18 mouse cellular contexts compared by ENCODE assay signal in genomic region chr16:92037891-92038607, GRCm38 (mm10). TPM values are rescaled to one million over a fixed set of nuclear protein-coding genes. Genes with fewer than 3 reads are reported as not detected.
A peak's percentile ranks its signal among the peaks of the same experiment; 100 is the strongest.
DNase-seq lines count a peak whose midpoint lies in the region; ATAC-seq and TF ChIP-seq lines count a peak whose summit lies in the region.
"Had no signal": no experiment of that assay in that cellular context is flagged by ENCODE, and none has a peak within 500 bp of the region (broad histone marks: within the 10 kb centered on the region; RNA-seq: fewer than 3 reads in every experiment).

No protein-coding gene starts in this region.

- in situ Hi-C loops in CH12.LX (cut with MboI; ENCODE audit: low pct_ligation_motif_present, low pct_unique_long_range_greater_than_20kb, low sequenced_read_pairs), result no loop called here

- WGBS in heart, postnatal 0 days, result 79% methylated on average over 21 of the region's 21 CpGs
- WGBS in kidney, embryonic 15.5 days, result 77% methylated on average over 21 of the region's 21 CpGs
- WGBS in embryonic facial prominence, embryonic 10.5 days, result 87% methylated on average over 21 of the region's 21 CpGs
- 88% methylated on average over 21 of the region's 21 CpGs for whole genome bisulfite sequencing in neural tube, embryonic 15.5 days
- 70% methylated on average over 21 of the region's 21 CpGs for WGBS in intestine, embryonic 15.5 days

- no peaks in the 10 kb centered on the region for H3K79me2 ChIP-seq in CH12.LX (replicated peaks; ENCODE audit: control insufficient read depth, extremely low read depth, insufficient read depth, poor library complexity, severe bottlenecking)

- TF ChIP-seq CTCF in heart, postnatal 0 days (IDR thresholded peaks at IDR 0.05; ENCODE audit: low read depth), result no peak
- TF ChIP-seq CTCF in CH12.LX (conservative IDR thresholded peaks at IDR 0.05 in 1 of 2, IDR thresholded peaks at IDR 0.05 in 1 of 2; ENCODE audit: low read depth in 2 of 2, low read length in 2 of 2), result no peak

- DNase-seq in heart, postnatal 0 days (ENCODE audit: low spot score), result no peak
- no peak for DNase-seq in heart, postnatal 4 days
- peak; percentile 69 for DNase-seq in CH12.LX (ENCODE audit: extremely low read depth)
- DNase-seq in thymus, adult 18-20 months, result peak; percentile 32 to 61
- no peak for DNase-seq in embryonic facial prominence, embryonic 10.5 days (ENCODE audit: low spot score)
- DNase-seq: adrenal gland, postnatal 10 days; heart, adult 2 months; heart, postnatal 14 days; lung, postnatal 10 days; retina, postnatal 1 day had no signal

- no peak for TF ChIP-seq EP300 in heart, postnatal 0 days (IDR thresholded peaks at IDR 0.05; ENCODE audit: low read depth)
- TF ChIP-seq EP300 in CH12.LX (IDR thresholded peaks at IDR 0.05; ENCODE audit: low read length), result no peak

- no peak for TF ChIP-seq RAD21 in CH12.LX (IDR thresholded peaks at IDR 0.05; ENCODE audit: low read depth, low read length)

- TF ChIP-seq POLR2A in CH12.LX (IDR thresholded peaks at IDR 0.05; ENCODE audit: low read depth, low read length), result no peak

- 0 out of 2 replicates have a peak, but pooled peaks cover 3% of the 10 kb centered on the region for H3K27me3 ChIP-seq in heart, postnatal 0 days (ENCODE audit: control insufficient read depth, insufficient read depth, low read length)
- H3K27me3 ChIP-seq in CH12.LX (replicated peaks), result no peaks in the 10 kb centered on the region
- H3K27me3 ChIP-seq in kidney, embryonic 15.5 days, result no peaks in the 10 kb centered on the region
- no peaks in the 10 kb centered on the region for H3K27me3 ChIP-seq in embryonic facial prominence, embryonic 10.5 days (replicated peaks; ENCODE audit: low read depth, poor library complexity, severe bottlenecking)
- H3K27me3 ChIP-seq in neural tube, embryonic 15.5 days (replicated peaks), result no peaks in the 10 kb centered on the region
- no peaks in the 10 kb centered on the region for H3K27me3 ChIP-seq in intestine, embryonic 15.5 days (replicated peaks)
- H3K27me3 ChIP-seq: forebrain, embryonic 13.5 days; midbrain, embryonic 15.5 days had no signal

- no peak overlapping the region for H3K4me3 ChIP-seq in heart, postnatal 0 days (ENCODE audit: low read depth, low read length)
- H3K4me3 ChIP-seq in CH12.LX (replicated peaks in 1 of 3; ENCODE audit: low read depth in 2 of 3, low read length in 2 of 3, poor library complexity in 1 of 3), result peak overlapping the region in 1 of 3 experiments; percentile 5
- H3K4me3 ChIP-seq in kidney, embryonic 15.5 days (replicated peaks), result no peak overlapping the region
- no peak overlapping the region for H3K4me3 ChIP-seq in embryonic facial prominence, embryonic 10.5 days
- no peak overlapping the region for H3K4me3 ChIP-seq in neural tube, embryonic 15.5 days (replicated peaks)
- H3K4me3 ChIP-seq in intestine, embryonic 15.5 days (replicated peaks), result no peak overlapping the region
- H3K4me3 ChIP-seq: forebrain, embryonic 13.5 days; heart, adult 2 months; midbrain, embryonic 15.5 days had no signal

- H3K4me1 ChIP-seq in heart, postnatal 0 days (ENCODE audit: control insufficient read depth, insufficient read depth), result no peaks in the 10 kb centered on the region
- H3K4me1 ChIP-seq in CH12.LX (ENCODE audit: control insufficient read depth in 1 of 2, insufficient read depth in 2 of 2), result peaks cover 7 to 22% of the 10 kb centered on the region in 2 experiments
- H3K4me1 ChIP-seq in kidney, embryonic 15.5 days, result no peaks in the 10 kb centered on the region
- H3K4me1 ChIP-seq in embryonic facial prominence, embryonic 10.5 days, result peaks cover 5% of the 10 kb centered on the region; the same call in 1 of the 2 replicates
- H3K4me1 ChIP-seq in neural tube, embryonic 15.5 days, result no peaks in the 10 kb centered on the region
- no peaks in the 10 kb centered on the region for H3K4me1 ChIP-seq in intestine, embryonic 15.5 days (replicated peaks)
- H3K4me1 ChIP-seq: forebrain, embryonic 13.5 days; midbrain, embryonic 15.5 days had no signal

- H3K9me3 ChIP-seq in heart, postnatal 0 days (replicated peaks; ENCODE audit: control insufficient read depth, low read length), result no peaks in the 10 kb centered on the region
- H3K9me3 ChIP-seq in CH12.LX (replicated peaks; ENCODE audit: low read length), result peaks cover 7% of the 10 kb centered on the region
- H3K9me3 ChIP-seq in kidney, embryonic 15.5 days (replicated peaks), result no peaks in the 10 kb centered on the region
- no peaks in the 10 kb centered on the region for H3K9me3 ChIP-seq in embryonic facial prominence, embryonic 10.5 days
- no peaks in the 10 kb centered on the region for H3K9me3 ChIP-seq in neural tube, embryonic 15.5 days (replicated peaks)
- H3K9me3 ChIP-seq in intestine, embryonic 15.5 days, result no peaks in the 10 kb centered on the region
- H3K9me3 ChIP-seq: forebrain, embryonic 13.5 days; midbrain, embryonic 15.5 days had no signal

- no peak overlapping the region for H3K9ac ChIP-seq in heart, postnatal 0 days (replicated peaks; ENCODE audit: low read depth, low read length)
- H3K9ac ChIP-seq in CH12.LX (ENCODE audit: insufficient read depth, low read depth), result no peak overlapping the region
- H3K9ac ChIP-seq in kidney, embryonic 15.5 days, result no peak overlapping the region
- no peak overlapping the region for H3K9ac ChIP-seq in neural tube, embryonic 15.5 days (replicated peaks)
- H3K9ac ChIP-seq in intestine, embryonic 15.5 days, result no peak overlapping the region
- H3K9ac ChIP-seq: forebrain, embryonic 13.5 days; midbrain, embryonic 15.5 days had no signal

- ATAC-seq in heart, postnatal 0 days (ENCODE audit: insufficient read depth, low read depth), result no peak
- 0 out of 2 replicates have a peak, but pooled peaks have one; percentile 40 for ATAC-seq in kidney, embryonic 15.5 days (replicated peaks; ENCODE audit: low FRiP score)
- ATAC-seq in neural tube, embryonic 15.5 days (ENCODE audit: low FRiP score), result no peak
- ATAC-seq in intestine, embryonic 15.5 days, result no peak
- ATAC-seq: forebrain, embryonic 13.5 days; midbrain, embryonic 15.5 days had no signal

- peak overlapping the region; percentile 15; the same call in 1 of the 2 replicates for H3K27ac ChIP-seq in heart, postnatal 0 days (ENCODE audit: low read depth)
- no peak overlapping the region for H3K27ac ChIP-seq in CH12.LX (ENCODE audit: insufficient read depth, low read depth)
- H3K27ac ChIP-seq in kidney, embryonic 15.5 days, result no peak overlapping the region
- H3K27ac ChIP-seq in embryonic facial prominence, embryonic 10.5 days (replicated peaks), result no peak overlapping the region
- H3K27ac ChIP-seq in neural tube, embryonic 15.5 days (replicated peaks), result no peak overlapping the region
- no peak overlapping the region for H3K27ac ChIP-seq in intestine, embryonic 15.5 days
- H3K27ac ChIP-seq: forebrain, embryonic 13.5 days; heart, adult 2 months; midbrain, embryonic 15.5 days had no signal

- no peak overlapping the region for H3K4me2 ChIP-seq in heart, postnatal 0 days (ENCODE audit: low read depth, low read length)
- H3K4me2 ChIP-seq in CH12.LX (ENCODE audit: insufficient read depth, low read depth, poor library complexity, severe bottlenecking), result no peak overlapping the region
- H3K4me2 ChIP-seq in kidney, embryonic 15.5 days, result no peak overlapping the region
- H3K4me2 ChIP-seq in neural tube, embryonic 15.5 days, result no peak overlapping the region
- H3K4me2 ChIP-seq in intestine, embryonic 15.5 days (replicated peaks), result no peak overlapping the region
- H3K4me2 ChIP-seq: forebrain, embryonic 13.5 days; midbrain, embryonic 15.5 days had no signal

- dilution Hi-C loops in CH12.LX (cut with MboI; ENCODE audit: extremely low pct_ligation_motif_present, extremely low pct_unique_long_range_greater_than_20kb, low sequenced_read_pairs), result no loop called here

- no peaks in the 10 kb centered on the region for H3K36me3 ChIP-seq in heart, postnatal 0 days (replicated peaks; ENCODE audit: control insufficient read depth, insufficient read depth, low read length)
- H3K36me3 ChIP-seq in CH12.LX (replicated peaks in 1 of 2; ENCODE audit: control insufficient read depth in 1 of 2, insufficient read depth in 1 of 2, low read length in 1 of 2), result no peaks in the 10 kb centered on the region
- H3K36me3 ChIP-seq in kidney, embryonic 15.5 days, result no peaks in the 10 kb centered on the region
- no peaks in the 10 kb centered on the region for H3K36me3 ChIP-seq in embryonic facial prominence, embryonic 10.5 days (replicated peaks)
- no peaks in the 10 kb centered on the region for H3K36me3 ChIP-seq in neural tube, embryonic 15.5 days
- H3K36me3 ChIP-seq in intestine, embryonic 15.5 days, result no peaks in the 10 kb centered on the region
- H3K36me3 ChIP-seq: midbrain, embryonic 15.5 days had no signal

RNA-seq across cellular contexts. Expression of gene Mrps6, which starts 20.0 kb away (rescaled TPM):
- 17.7 and 43.7 TPM in 2 replicates for total RNA-seq in heart, postnatal 0 days (2014; rRNA removed; ENCODE audit: low replicate concordance)
- 115 and 121 TPM in 2 replicates for polyA plus RNA-seq in heart, postnatal 0 days (2015; fragmentation: Nextera tagmentation; extraction: Ambion mirVana)
- 10 to 100 TPM; 53.8 to 54.7 TPM for total RNA-seq in heart, postnatal 4 days (2021)
- 28.4 and 35.9 TPM in 2 replicates for total RNA-seq in CH12.LX (2012; rRNA removed)
- 39.7 and 43.0 TPM in 2 replicates for total RNA-seq in CH12.LX (2014; rRNA removed)
- polyA plus RNA-seq in CH12.LX (2012; ENCODE audit: insufficient read length, low read depth), result 93.4 and 110 TPM in 2 replicates
- 151 and 166 TPM in 2 replicates for polyA plus RNA-seq in kidney, embryonic 15.5 days (2015; fragmentation: Nextera tagmentation; extraction: Ambion mirVana)
- 127 and 129 TPM in 2 replicates for polyA plus RNA-seq in embryonic facial prominence, embryonic 10.5 days (2016; fragmentation: Nextera tagmentation; extraction: Ambion mirVana)
- 169 and 180 TPM in 2 replicates for polyA plus RNA-seq in neural tube, embryonic 15.5 days (2015; fragmentation: Nextera tagmentation; extraction: Ambion mirVana)
- 105 and 107 TPM in 2 replicates for polyA plus RNA-seq in intestine, embryonic 15.5 days (2015; fragmentation: Nextera tagmentation; extraction: Ambion mirVana)

RNA-seq across cellular contexts. Expression of gene Gm49711, which starts 20.1 kb away (rescaled TPM):
- total RNA-seq in heart, postnatal 0 days (2014; rRNA removed; ENCODE audit: low replicate concordance), result not detected in 2 replicates
- 0.20 TPM in 1 of 2 replicates, not detected in the other for polyA plus RNA-seq in heart, postnatal 0 days (2015; fragmentation: Nextera tagmentation; extraction: Ambion mirVana)
- total RNA-seq in heart, postnatal 4 days (2021), result not detected
- not detected in 2 replicates for total RNA-seq in CH12.LX (2012; rRNA removed)
- total RNA-seq in CH12.LX (2014; rRNA removed), result not detected in 2 replicates
- polyA plus RNA-seq in CH12.LX (2012; ENCODE audit: insufficient read length, low read depth), result not detected in 2 replicates
- polyA plus RNA-seq in kidney, embryonic 15.5 days (2015; fragmentation: Nextera tagmentation; extraction: Ambion mirVana), result 0.29 TPM in 1 of 2 replicates, not detected in the other
- 0.28 TPM in 1 of 2 replicates, not detected in the other for polyA plus RNA-seq in embryonic facial prominence, embryonic 10.5 days (2016; fragmentation: Nextera tagmentation; extraction: Ambion mirVana)
- polyA plus RNA-seq in neural tube, embryonic 15.5 days (2015; fragmentation: Nextera tagmentation; extraction: Ambion mirVana), result 0.55 and 0.60 TPM in 2 replicates
- not detected in 2 replicates for polyA plus RNA-seq in intestine, embryonic 15.5 days (2015; fragmentation: Nextera tagmentation; extraction: Ambion mirVana)
- total RNA-seq: adrenal gland, postnatal 10 days; heart, adult 2 months; heart, postnatal 14 days; left cerebral cortex, postnatal 25 days; liver, adult 2 months had no signal
- polyA plus RNA-seq: heart, adult 2 months; liver, adult 2 months; neural tube, embryonic 11.5 days had no signal

RNA-seq across cellular contexts. Expression of gene Slc5a3, which starts 20.1 kb away (rescaled TPM):
- 4.2 and 13.9 TPM in 2 replicates for total RNA-seq in heart, postnatal 0 days (2014; rRNA removed; ENCODE audit: low replicate concordance)
- 1.5 TPM in 2 replicates for polyA plus RNA-seq in heart, postnatal 0 days (2015; fragmentation: Nextera tagmentation; extraction: Ambion mirVana)
- total RNA-seq in heart, postnatal 4 days (2021), result 1 to 10 TPM; 6.8 to 7.9 TPM
- total RNA-seq in CH12.LX (2012; rRNA removed) (3.9 and 4.1 TPM in 2 replicates), CH12.LX (2014; rRNA removed) (2.2 and 2.3 TPM in 2 replicates)
- 1.1 and 1.7 TPM in 2 replicates for polyA plus RNA-seq in CH12.LX (2012; ENCODE audit: insufficient read length, low read depth)
- 9.5 and 10.5 TPM in 2 replicates for polyA plus RNA-seq in kidney, embryonic 15.5 days (2015; fragmentation: Nextera tagmentation; extraction: Ambion mirVana)
- 11.6 and 12.7 TPM in 2 replicates for polyA plus RNA-seq in embryonic facial prominence, embryonic 10.5 days (2016; fragmentation: Nextera tagmentation; extraction: Ambion mirVana)
- polyA plus RNA-seq in neural tube, embryonic 15.5 days (2015; fragmentation: Nextera tagmentation; extraction: Ambion mirVana), result 12.7 and 15.6 TPM in 2 replicates
- 4.4 and 4.6 TPM in 2 replicates for polyA plus RNA-seq in intestine, embryonic 15.5 days (2015; fragmentation: Nextera tagmentation; extraction: Ambion mirVana)

Comparison
In these comparisons a context has a peak if more than half of its experiments do, and no peak if none do; other contexts are left out.
1. DNase-seq: peak in CH12.LX (single experiment) and thymus, adult 18-20 months (2 of 2); none in heart, postnatal 0 days (single experiment), heart, postnatal 4 days (single experiment) and embryonic facial prominence, embryonic 10.5 days (single experiment).